6 mouse cellular contexts compared by ENCODE assay signal in genomic region chr10:95354673-95355072, GRCm38 (mm10).
"Had no signal": no experiment of that assay in that cellular context is flagged by ENCODE, and none has a peak within 500 bp of the region (broad histone marks: within the 10 kb centered on the region; RNA-seq: fewer than 3 reads in every experiment).

No protein-coding gene starts in this region.

- DNase-seq: kidney, adult 9 months; kidney, postnatal 36 days; left cerebral cortex, postnatal 4 days; lung, adult 18-20 months; right cerebral cortex, postnatal 14 days; thymus, postnatal 36 days had no signal
